Mouse (Mus musculus) erythroblast, embryonic 14.5 days (primary cell): ENCODE measurements around the gene Zyx. TPM values are rescaled to one million over a fixed set of nuclear protein-coding genes. Genes with fewer than 3 reads are reported as not detected.

Experiments used
- H3K27me3 ChIP-seq: 2 replicates; pipeline ENCODE4 v1.6.1; 2012; ENCODE audit warnings: inconsistent platforms; ENCODE audit not compliant: control insufficient read depth
- H3K36me3 ChIP-seq: 2 replicates; pipeline ENCODE4 v1.6.1; 2012; ENCODE audit warnings: mild to moderate bottlenecking, inconsistent platforms; ENCODE audit not compliant: control insufficient read depth
- H3K4me1 ChIP-seq: 2 replicates; pipeline ENCODE4 v1.6.1; 2012; ENCODE audit warnings: inconsistent platforms; ENCODE audit not compliant: control insufficient read depth
- H3K4me3 ChIP-seq: replicated peaks from 2 replicates; pipeline ENCODE3; 2012; ENCODE audit warnings: moderate library complexity, mild to moderate bottlenecking, inconsistent platforms
- H3K9me3 ChIP-seq: 2 replicates; pipeline ENCODE4 v1.6.1; 2012; ENCODE audit warnings: low read length, inconsistent platforms, mixed read lengths; ENCODE audit not compliant: control insufficient read depth
- GATA1 ChIP-seq: IDR thresholded peaks from 2 replicates; pipeline ENCODE4 v1.6.1; 2012; ENCODE audit warnings: low read length, inconsistent platforms, mixed read lengths
- TAL1 ChIP-seq: IDR thresholded peaks from 3 replicates; pipeline ENCODE4 v1.6.1; 2012; ENCODE audit warnings: low read length, inconsistent platforms, mixed read lengths
- polyA plus RNA-seq: library from polyadenylated mRNA; stranded (reverse); fragments of >175 nt; gene quantifications from 2 replicates; pipeline ENCODE4 v1.2.3, GENCODE M21; 2012

The Zyx gene
- polyA plus RNA-seq, 1 experiment: 4.1 TPM

DNA sequence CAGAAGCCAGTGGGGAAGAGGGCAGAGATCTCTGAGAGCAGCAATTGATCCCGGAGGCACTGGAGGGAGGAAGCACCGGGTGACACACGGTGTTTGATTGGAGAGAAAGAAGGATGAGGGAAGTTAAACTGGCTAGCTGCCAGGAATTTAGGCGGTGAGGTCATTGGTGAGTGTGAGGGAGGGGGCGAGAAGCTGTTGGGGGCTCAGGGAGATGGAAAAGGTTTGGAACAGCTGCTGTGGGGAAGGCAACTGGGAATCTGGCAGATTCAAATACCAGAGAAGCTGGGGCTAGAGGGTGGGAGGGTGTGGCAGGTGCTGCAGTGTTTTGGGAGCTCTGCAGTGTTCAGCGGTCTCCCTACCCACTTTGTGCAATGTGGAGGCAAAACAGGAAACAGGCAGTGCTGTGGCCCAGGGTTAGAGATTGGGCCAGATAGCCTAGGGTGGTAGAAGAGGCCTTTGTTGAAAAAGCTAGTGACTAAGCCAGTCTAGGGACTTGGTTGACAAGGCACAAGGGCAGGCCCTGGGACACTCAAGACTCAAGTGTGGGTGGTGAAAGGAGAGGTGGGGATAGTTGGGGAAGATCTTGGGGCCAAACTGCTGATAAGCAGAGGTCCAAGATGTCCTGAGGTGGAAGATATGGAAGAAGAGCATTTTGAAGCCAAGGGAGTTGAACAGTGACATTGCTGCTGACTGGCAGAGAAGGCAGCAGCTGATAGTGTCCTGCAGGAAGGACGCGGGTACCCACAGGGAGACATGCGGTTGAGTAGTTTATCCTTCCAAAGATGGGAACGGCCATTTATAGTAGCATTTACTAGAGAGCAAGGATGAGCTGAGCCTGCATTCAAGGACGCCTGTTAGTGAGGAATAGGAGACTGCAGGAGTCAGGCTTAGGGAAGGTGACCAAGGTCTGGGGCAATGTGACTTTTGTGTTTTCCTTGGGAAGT, 4.9 kb downstream of the Zyx start:
- H3K36me3 ChIP-seq: peaks cover 23% of the 10 kb centered on the region
- no peaks in the 10 kb centered on the region for H3K9me3 ChIP-seq
- H3K4me3 ChIP-seq: no peak overlapping the region
- H3K27me3 ChIP-seq: peaks cover 19% of the 10 kb centered on the region
- H3K4me1 ChIP-seq: peaks cover 38% of the 10 kb centered on the region
- no peak for TF ChIP-seq GATA1
- TF ChIP-seq TAL1: no peak

DNA sequence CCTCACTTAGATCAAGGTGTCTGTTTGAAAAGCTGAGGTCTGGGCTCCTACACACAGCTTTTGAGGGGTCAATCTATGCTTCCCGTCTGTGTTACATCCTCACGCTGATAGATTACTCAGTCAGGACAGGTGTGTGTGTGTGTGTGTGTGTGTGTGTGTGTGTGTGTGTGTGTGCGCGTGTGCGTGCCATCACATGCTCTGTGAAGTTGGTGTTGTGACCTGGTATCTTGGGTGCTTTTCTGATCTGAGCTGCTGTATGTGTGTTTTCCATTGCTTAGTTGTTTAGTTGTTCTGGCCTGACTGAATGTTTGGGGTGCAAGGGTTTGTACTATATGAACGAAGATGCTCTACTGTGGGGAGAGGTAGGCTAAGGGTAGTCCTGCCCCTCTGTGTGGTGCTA, 5.9 kb downstream of the Zyx start:
- TF ChIP-seq GATA1: no peak
- no peak for TF ChIP-seq TAL1
- H3K4me3 ChIP-seq: no peak overlapping the region
- H3K36me3 ChIP-seq: peaks cover 23% of the 10 kb centered on the region
- no peaks in the 10 kb centered on the region for H3K9me3 ChIP-seq
- peaks cover 28% of the 10 kb centered on the region for H3K4me1 ChIP-seq
- H3K27me3 ChIP-seq: peaks cover 9% of the 10 kb centered on the region

DNA sequence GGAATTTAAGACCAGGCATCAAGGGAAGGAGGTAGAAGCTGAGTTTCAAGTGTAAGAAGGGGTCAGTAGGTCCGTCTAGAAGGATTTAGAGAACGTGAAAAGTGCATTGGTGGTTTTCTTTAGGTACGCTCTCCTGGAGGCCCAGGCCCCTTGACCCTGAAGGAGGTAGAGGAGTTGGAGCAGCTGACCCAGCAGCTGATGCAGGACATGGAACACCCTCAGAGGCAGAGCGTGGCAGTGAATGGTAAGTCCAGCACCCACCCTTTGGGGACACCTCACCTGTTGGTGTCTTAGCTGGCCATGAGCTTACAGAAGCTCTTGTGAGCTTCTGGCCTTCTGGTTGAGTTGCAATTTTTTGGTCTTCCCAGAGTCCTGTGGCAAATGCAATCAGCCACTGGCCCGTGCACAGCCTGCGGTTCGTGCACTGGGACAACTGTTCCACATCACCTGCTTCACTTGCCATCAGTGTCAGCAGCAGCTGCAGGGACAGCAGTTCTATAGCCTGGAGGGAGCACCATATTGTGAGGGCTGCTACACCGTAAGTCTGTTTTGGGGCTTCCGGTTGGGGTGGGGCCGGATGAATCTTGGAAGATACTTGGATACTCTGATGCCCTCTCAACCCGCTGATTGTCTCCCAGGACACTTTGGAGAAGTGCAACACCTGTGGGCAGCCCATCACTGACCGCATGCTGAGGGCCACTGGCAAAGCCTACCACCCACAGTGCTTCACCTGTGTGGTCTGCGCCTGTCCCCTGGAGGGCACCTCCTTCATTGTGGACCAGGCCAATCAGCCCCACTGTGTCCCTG, 6.6 kb downstream of the Zyx start:
- Histone ChIP-seq H3K27me3 (peaks cover 3% of the 10 kb centered on the region), H3K4me3 (no peak overlapping the region), H3K9me3 (no peaks in the 10 kb centered on the region), H3K4me1 (peaks cover 21% of the 10 kb centered on the region), H3K36me3 (peaks cover 23% of the 10 kb centered on the region)
- TF ChIP-seq GATA1 (no peak), TAL1 (no peak)

DNA sequence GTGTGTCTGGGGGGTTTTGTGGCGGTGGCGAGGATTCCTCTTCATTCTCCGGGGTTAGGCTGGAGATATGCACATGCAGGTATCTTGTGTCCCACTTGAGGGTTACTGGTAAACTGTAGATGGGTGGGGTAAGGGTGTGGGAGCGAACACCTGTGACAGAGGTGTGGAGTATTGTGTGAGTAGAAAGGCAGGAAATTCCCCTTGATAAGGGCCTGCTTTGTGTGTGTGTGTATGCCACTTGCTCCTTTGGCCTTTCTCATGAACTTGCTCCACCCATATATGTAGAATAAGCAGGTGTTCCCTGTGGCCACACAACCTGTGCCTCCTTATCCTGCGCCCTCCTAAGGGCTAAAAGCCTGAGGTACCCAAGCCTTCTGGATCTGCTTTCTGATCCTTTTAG, 7.5 kb downstream of the Zyx start:
- Histone ChIP-seq H3K36me3 (peaks cover 23% of the 10 kb centered on the region), H3K4me1 (peaks cover 12% of the 10 kb centered on the region), H3K4me3 (no peak overlapping the region), H3K27me3 (no peaks in the 10 kb centered on the region), H3K9me3 (no peaks in the 10 kb centered on the region)
- TF ChIP-seq GATA1: no peak
- no peak for TF ChIP-seq TAL1

DNA sequence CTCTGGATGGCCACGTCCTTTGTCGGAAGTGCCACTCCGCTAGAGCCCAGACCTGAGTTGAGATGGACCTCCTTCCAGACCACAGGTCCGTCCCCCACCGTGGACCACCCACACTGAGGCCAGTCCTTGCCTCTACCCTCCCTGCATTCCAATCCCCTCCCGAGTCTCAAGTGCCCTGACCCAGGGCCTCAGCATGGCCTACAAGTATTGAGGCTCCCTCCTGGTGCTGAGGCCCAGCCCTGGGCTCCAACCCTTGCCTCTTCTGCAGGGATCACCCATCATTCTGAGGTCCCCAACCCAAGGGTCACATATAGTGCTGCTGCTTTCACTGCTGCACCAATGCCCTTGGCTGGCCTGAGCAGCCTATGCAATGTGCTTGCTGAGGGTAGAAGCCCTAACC, 8.5 kb downstream of the Zyx start:
- no peaks in the 10 kb centered on the region for H3K9me3 ChIP-seq
- TF ChIP-seq GATA1 (no peak), TAL1 (no peak)
- no peaks in the 10 kb centered on the region for H3K27me3 ChIP-seq
- no peak overlapping the region for H3K4me3 ChIP-seq
- H3K4me1 ChIP-seq: peaks cover 7% of the 10 kb centered on the region; the same call in 1 of the 2 replicates
- H3K36me3 ChIP-seq: peaks cover 23% of the 10 kb centered on the region

DNA sequence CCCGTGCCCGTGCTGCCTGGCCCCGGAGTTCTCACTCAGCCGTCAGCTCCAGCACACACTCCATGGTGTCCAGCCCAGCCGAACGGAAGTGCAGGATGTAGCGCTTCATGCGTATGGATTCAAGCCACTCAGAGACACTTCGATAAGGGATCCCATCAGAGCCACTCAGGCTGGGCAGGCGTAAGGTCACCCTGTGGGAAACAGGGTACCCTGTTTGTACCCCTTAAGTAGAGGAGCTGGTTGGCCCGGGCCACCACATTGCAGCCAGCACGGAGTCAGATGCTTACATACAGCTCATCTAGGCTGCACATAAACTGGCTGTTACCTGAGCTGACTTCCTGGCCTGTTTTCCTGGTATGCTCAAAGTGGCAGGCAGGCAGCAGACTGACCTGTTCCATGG, 9.5 kb downstream of the Zyx start:
- no peak overlapping the region for H3K4me3 ChIP-seq
- peaks cover 23% of the 10 kb centered on the region for H3K36me3 ChIP-seq
- H3K27me3 ChIP-seq: no peaks in the 10 kb centered on the region
- H3K4me1 ChIP-seq: peaks cover 3% of the 10 kb centered on the region; the same call in 1 of the 2 replicates
- TF ChIP-seq GATA1: no peak
- TF ChIP-seq TAL1: no peak
- no peaks in the 10 kb centered on the region for H3K9me3 ChIP-seq

DNA sequence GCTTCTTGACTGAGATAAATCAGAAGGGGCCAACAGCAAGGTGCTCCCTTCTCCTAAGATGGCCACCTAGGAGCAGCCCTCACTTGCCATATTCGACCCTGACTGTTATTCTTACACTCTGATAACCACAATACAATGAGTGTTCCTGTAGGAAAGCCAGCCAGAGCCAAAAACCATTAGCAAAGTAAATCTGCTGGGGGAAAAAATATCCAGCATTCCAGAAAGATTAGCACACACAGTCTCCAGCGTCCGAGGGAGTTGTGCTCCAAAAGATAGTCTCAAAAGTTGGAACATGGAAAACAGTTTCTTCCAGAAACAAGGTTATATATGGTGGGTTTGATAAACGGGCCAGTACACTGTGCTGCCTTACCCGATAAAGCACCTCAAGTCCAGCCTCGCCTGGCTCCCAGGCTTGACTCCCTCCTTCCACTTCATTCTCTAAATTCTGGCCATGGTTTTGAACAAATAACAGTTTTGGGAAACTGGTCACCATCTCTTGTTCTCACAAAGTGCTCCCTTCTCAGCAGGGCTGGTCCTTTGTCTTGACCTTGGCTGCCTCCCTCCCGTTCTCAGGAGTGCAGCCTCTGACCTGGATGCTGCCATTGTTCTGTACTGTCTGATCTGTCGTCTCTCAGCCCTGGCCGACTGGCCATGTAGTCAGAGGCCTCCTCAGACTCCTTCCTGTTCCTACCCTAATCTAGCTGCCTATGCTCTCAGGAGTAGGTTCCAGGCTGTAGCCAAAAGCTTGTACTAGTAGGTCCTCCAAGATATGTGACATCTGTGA, 10.1 kb downstream of the Zyx start:
- H3K9me3 ChIP-seq: no peaks in the 10 kb centered on the region
- TF ChIP-seq GATA1 (no peak), TAL1 (no peak)
- H3K4me1 ChIP-seq: no peaks in the 10 kb centered on the region; the same call in 1 of the 2 replicates
- H3K36me3 ChIP-seq: peaks cover 23% of the 10 kb centered on the region
- H3K4me3 ChIP-seq: no peak overlapping the region
- H3K27me3 ChIP-seq: no peaks in the 10 kb centered on the region

DNA sequence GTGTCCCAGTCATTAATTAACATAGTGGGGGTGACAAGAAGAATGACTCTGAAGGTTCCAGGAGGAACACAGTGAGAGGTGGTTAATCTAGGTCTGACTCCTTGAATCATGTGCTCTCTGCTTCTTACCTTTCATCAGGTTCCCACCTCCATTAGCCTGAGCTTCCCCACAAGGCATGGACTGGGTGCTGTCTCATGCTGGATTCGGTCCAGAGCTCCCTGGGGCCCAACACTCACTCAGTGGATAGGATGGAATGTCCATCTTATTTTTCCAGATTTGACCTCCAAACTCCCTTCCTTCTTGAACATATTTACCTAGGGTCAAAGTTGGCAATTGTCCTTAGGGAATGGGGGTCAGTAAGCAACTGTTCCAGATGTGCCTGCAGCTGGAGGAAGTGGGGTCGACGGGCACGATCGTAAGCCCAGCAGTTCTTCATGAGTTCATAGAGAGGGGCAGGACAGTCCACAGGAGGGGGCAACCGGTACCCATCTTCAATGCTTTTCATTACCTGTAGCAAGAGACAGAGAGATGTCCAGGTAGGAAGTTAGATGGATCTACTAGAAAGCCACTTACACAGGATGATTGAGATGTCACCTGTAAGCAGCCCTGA, 10.9 kb downstream of the Zyx start:
- H3K36me3 ChIP-seq: peaks cover 20% of the 10 kb centered on the region
- no peak overlapping the region for H3K4me3 ChIP-seq
- H3K27me3 ChIP-seq: no peaks in the 10 kb centered on the region
- H3K4me1 ChIP-seq: no peaks in the 10 kb centered on the region
- no peak for TF ChIP-seq GATA1
- no peak for TF ChIP-seq TAL1
- H3K9me3 ChIP-seq: no peaks in the 10 kb centered on the region
